In genomic region chr12:75729876-75730275, GRCm38 (mm10) we compare ENCODE assay signal across 29 mouse cellular contexts.
"Had no signal": no experiment of that assay in that cellular context is flagged by ENCODE, and none has a peak within 500 bp of the region (broad histone marks: within the 10 kb centered on the region; RNA-seq: fewer than 3 reads in every experiment).

No protein-coding gene starts in this region.

- H3K4me3 ChIP-seq: heart, embryonic 10.5 days; heart, embryonic 12.5 days; heart, embryonic 13.5 days; heart, embryonic 15.5 days; hindbrain, embryonic 10.5 days; hindbrain, embryonic 12.5 days; hindbrain, embryonic 13.5 days; hindbrain, embryonic 15.5 days; intestine, embryonic 15.5 days; kidney, embryonic 15.5 days; layer of hippocampus, adult 2 months had no signal

- H3K27me3 ChIP-seq: heart, embryonic 12.5 days; heart, embryonic 13.5 days; heart, embryonic 15.5 days; hindbrain, embryonic 12.5 days; hindbrain, embryonic 15.5 days; intestine, embryonic 15.5 days; kidney, embryonic 15.5 days had no signal

- H3K4me2 ChIP-seq: heart, embryonic 11.5 days; heart, embryonic 12.5 days; heart, embryonic 13.5 days; heart, embryonic 15.5 days; hindbrain, embryonic 12.5 days; hindbrain, embryonic 13.5 days; hindbrain, embryonic 14.5 days; hindbrain, embryonic 15.5 days; intestine, embryonic 15.5 days; kidney, embryonic 15.5 days had no signal

- H3K9me3 ChIP-seq: heart, embryonic 10.5 days; heart, embryonic 12.5 days; heart, embryonic 13.5 days; heart, embryonic 15.5 days; hindbrain, embryonic 10.5 days; hindbrain, embryonic 12.5 days; hindbrain, embryonic 13.5 days; hindbrain, embryonic 15.5 days; intestine, embryonic 15.5 days; kidney, embryonic 15.5 days had no signal

- H3K4me1 ChIP-seq: intestine, embryonic 15.5 days had no signal

- H3K9ac ChIP-seq: heart, embryonic 12.5 days; heart, embryonic 13.5 days; heart, embryonic 15.5 days; hindbrain, embryonic 12.5 days; hindbrain, embryonic 13.5 days; hindbrain, embryonic 14.5 days; hindbrain, embryonic 15.5 days; intestine, embryonic 15.5 days; kidney, embryonic 15.5 days had no signal

- DNase-seq: heart, postnatal 10 days; heart, postnatal 14 days; heart, postnatal 36 days; heart, postnatal 4 days; kidney, adult 11 months; kidney, adult 18-20 months; kidney, postnatal 10 days; kidney, postnatal 4 days; layer of hippocampus, adult 9-11 months; layer of hippocampus, postnatal 36 days had no signal

- H3K27ac ChIP-seq: heart, embryonic 10.5 days; heart, embryonic 13.5 days; heart, embryonic 15.5 days; hindbrain, embryonic 10.5 days; hindbrain, embryonic 12.5 days; hindbrain, embryonic 13.5 days; hindbrain, embryonic 14.5 days; hindbrain, embryonic 15.5 days; hindbrain, postnatal 0 days; intestine, embryonic 15.5 days; kidney, embryonic 15.5 days; kidney, postnatal 0 days; layer of hippocampus, adult 2 months had no signal

- ATAC-seq: hindbrain, embryonic 16.5 days; hindbrain, postnatal 0 days; inflammation-experienced regulatory T-cells, adult 6 months; intestine, embryonic 15.5 days; intestine, embryonic 16.5 days; intestine, postnatal 0 days had no signal

- H3K36me3 ChIP-seq: hindbrain, embryonic 12.5 days; hindbrain, embryonic 15.5 days; intestine, embryonic 15.5 days had no signal
